8 mouse cellular contexts compared by ENCODE assay signal in the genomic region with DNA sequence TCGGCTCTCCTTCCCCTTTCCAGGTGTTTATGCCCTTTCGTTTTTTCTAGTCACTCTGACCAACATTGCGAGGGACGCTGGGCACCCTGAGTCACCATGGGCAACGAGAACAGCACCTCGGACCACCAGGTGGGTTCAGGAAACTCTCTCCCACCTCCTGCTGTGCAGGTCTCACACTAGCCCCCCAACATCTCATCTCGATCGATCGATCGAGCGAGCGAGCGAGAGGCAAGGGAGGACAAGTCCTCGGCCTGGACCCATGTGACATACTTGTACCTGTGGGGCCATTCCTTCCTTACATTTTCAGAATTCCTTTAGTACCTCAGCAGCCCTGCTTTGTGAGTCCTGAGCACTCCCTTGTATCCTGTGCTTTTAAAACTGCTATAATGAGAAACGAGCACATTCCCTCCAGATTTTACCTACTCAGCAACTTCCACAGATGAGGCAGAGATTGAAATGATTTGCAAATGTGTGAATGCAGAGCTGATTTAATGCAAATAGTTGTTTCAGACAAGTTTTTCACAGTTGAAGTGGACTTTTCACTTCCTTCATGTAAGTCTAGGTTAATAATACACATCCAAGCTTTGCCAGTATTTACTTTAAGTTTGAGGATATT. TPM values are rescaled to one million over a fixed set of nuclear protein-coding genes. Genes with fewer than 3 reads are reported as not detected.
DNase-seq lines count a peak whose midpoint lies in the region; ATAC-seq lines count a peak whose summit lies in the region.

A gene (plus strand): TSS at position 51 of the 616 bp plus-strand sequence.

- ATAC-seq in forebrain, embryonic 16.5 days = no peak
- ATAC-seq in hindbrain, embryonic 14.5 days (ENCODE audit: low FRiP score) = no peak
- no peak for ATAC-seq in liver, embryonic 13.5 days (ENCODE audit: low read depth)

- no peak within 1 kb of the TSS for H3K27ac ChIP-seq in forebrain, embryonic 16.5 days (ENCODE audit: low read length)
- no peak within 1 kb of the TSS for H3K27ac ChIP-seq in hindbrain, embryonic 14.5 days
- H3K27ac ChIP-seq in liver, embryonic 13.5 days = no peak within 1 kb of the TSS

- DNase-seq in urinary bladder, adult 2 months (ENCODE audit: low spot score) = no peak
- DNase-seq in urinary bladder, adult 18-20 months (ENCODE audit: low spot score in 2 of 2) = no peak
- no peak for DNase-seq in hindbrain, embryonic 14.5 days (ENCODE audit: low spot score)
- DNase-seq in liver, embryonic 13.5 days = no peak
- no peak for DNase-seq in T-cell, adult 2 months (ENCODE audit: low spot score)
- DNase-seq in retina, postnatal 1 day = no peak
- no peak for DNase-seq in cerebellum, postnatal 36 days

- peak within 1 kb of the TSS; percentile 4; the same call in 1 of the 2 replicates for H3K4me2 ChIP-seq in forebrain, embryonic 16.5 days (ENCODE audit: low read length)
- H3K4me2 ChIP-seq in hindbrain, embryonic 14.5 days (replicated peaks) = peak within 1 kb of the TSS; percentile 24; the same call in 1 of the 2 replicates
- H3K4me2 ChIP-seq in liver, embryonic 13.5 days = peak within 1 kb of the TSS; percentile 52

- peaks cover 14% of the 10 kb centered on the region for H3K4me1 ChIP-seq in forebrain, embryonic 16.5 days (replicated peaks; ENCODE audit: control insufficient read depth, insufficient read depth, low read length)
- H3K4me1 ChIP-seq in hindbrain, embryonic 14.5 days (replicated peaks; ENCODE audit: control insufficient read depth, insufficient read depth, low read length) = no peaks in the 10 kb centered on the region
- peaks cover 12% of the 10 kb centered on the region for H3K4me1 ChIP-seq in liver, embryonic 13.5 days (replicated peaks)

- no peaks in the 10 kb centered on the region for H3K9me3 ChIP-seq in forebrain, embryonic 16.5 days (ENCODE audit: control insufficient read depth, low read length)
- H3K9me3 ChIP-seq in hindbrain, embryonic 14.5 days (ENCODE audit: control insufficient read depth, low read length) = no peaks in the 10 kb centered on the region
- H3K9me3 ChIP-seq in liver, embryonic 13.5 days (replicated peaks) = no peaks in the 10 kb centered on the region

- no peak within 1 kb of the TSS for H3K9ac ChIP-seq in forebrain, embryonic 16.5 days (replicated peaks; ENCODE audit: low read depth, low read length)
- no peak within 1 kb of the TSS for H3K9ac ChIP-seq in hindbrain, embryonic 14.5 days
- peak within 1 kb of the TSS; percentile 39 for H3K9ac ChIP-seq in liver, embryonic 13.5 days

- no peaks in the 10 kb centered on the region for H3K36me3 ChIP-seq in forebrain, embryonic 16.5 days (ENCODE audit: control insufficient read depth, insufficient read depth)
- H3K36me3 ChIP-seq in hindbrain, embryonic 14.5 days (replicated peaks; ENCODE audit: control insufficient read depth, insufficient read depth) = no peaks in the 10 kb centered on the region
- H3K36me3 ChIP-seq in liver, embryonic 13.5 days = no peaks in the 10 kb centered on the region

- H3K27me3 ChIP-seq in forebrain, embryonic 16.5 days (replicated peaks; ENCODE audit: control insufficient read depth, insufficient read depth, low read length) = no peaks in the 10 kb centered on the region
- no peaks in the 10 kb centered on the region for H3K27me3 ChIP-seq in hindbrain, embryonic 14.5 days (ENCODE audit: control insufficient read depth, insufficient read depth, low read length)
- no peaks in the 10 kb centered on the region for H3K27me3 ChIP-seq in liver, embryonic 13.5 days

- no peak within 1 kb of the TSS for H3K4me3 ChIP-seq in forebrain, embryonic 16.5 days (replicated peaks; ENCODE audit: low read length)
- no peak within 1 kb of the TSS for H3K4me3 ChIP-seq in hindbrain, embryonic 14.5 days (replicated peaks; ENCODE audit: low read length)
- H3K4me3 ChIP-seq in liver, embryonic 13.5 days (replicated peaks) = peak within 1 kb of the TSS; percentile 31

- WGBS in forebrain, embryonic 16.5 days = 57% methylated on average over 15 of the region's 15 CpGs
- 53% methylated on average over 15 of the region's 15 CpGs for WGBS in hindbrain, embryonic 14.5 days
- 27% methylated on average over 15 of the region's 15 CpGs for WGBS in liver, embryonic 13.5 days (ENCODE audit: insufficient replicate concordance)

RNA-seq across cellular contexts. Expression of the gene that starts here (rescaled TPM):
- polyA plus RNA-seq in urinary bladder, adult 2 months (2012; rRNA removed) = 67.5 and 88.1 TPM in 2 replicates
- 53.3 and 59.0 TPM in 2 replicates for polyA plus RNA-seq in forebrain, embryonic 16.5 days (2015; fragmentation: Nextera tagmentation; extraction: Ambion mirVana)
- polyA plus RNA-seq in hindbrain, embryonic 14.5 days (2014; fragmentation: Nextera tagmentation; extraction: Ambion mirVana) = 58.9 and 61.6 TPM in 2 replicates
- 2.3 and 3.0 TPM in 2 replicates for polyA plus RNA-seq in liver, embryonic 13.5 days (2015; fragmentation: Nextera tagmentation; extraction: Ambion mirVana)

Comparison
In these comparisons a context has a peak if more than half of its experiments do, and no peak if none do; other contexts are left out.
1. RNA of the gene that starts here (polyA plus RNA-seq): 67.5 to 88.1 TPM in urinary bladder, adult 2 months, 53.3 to 59.0 TPM in forebrain, embryonic 16.5 days and 58.9 to 61.6 TPM in hindbrain, embryonic 14.5 days; 2.3 to 3.0 TPM in liver, embryonic 13.5 days; every median in the first group is over 10 times any median in the second.
2. Peak in every context shown above with its lines, with median percentiles within 50 percentile points of each other: H3K4me2 ChIP-seq.